Mouse (Mus musculus): Measurements from ENCODE around the gene Tnp2.
"Not testable (repeated sequence)": the region's sequence is repeated elsewhere in the genome, so short reads cannot be mapped to it uniquely, and the experiment has no call there.

Gene Tnp2

GRCm38 (mm10) chr16:10788271-10788670 is at the start of gene Tnp2:
Gene Tnp2, minus strand, starts transcription at chr16:10788660.
- DNase-seq, result no peak

- DNase-seq, result no peak
These were observed 49.4 kb upstream of the Tnp2 start for GRCm38 (mm10) chr16:10837903-10838302.

- DNase-seq, result no peak
These were observed 48.8 kb upstream of the Tnp2 start for GRCm38 (mm10) chr16:10837250-10837649.

- no peak for DNase-seq
These were observed 47.9 kb upstream of the Tnp2 start for GRCm38 (mm10) chr16:10836388-10836787.

GRCm38 (mm10) chr16:10834911-10835587 is 46.6 kb upstream of the Tnp2 start, which contains the start of gene Rmi2:
Gene Rmi2, plus strand, starts transcription at chr16:10835059.
- DNase-seq, result peak; percentile 84

- DNase-seq, result no peak
These were observed 46.1 kb upstream of the Tnp2 start for GRCm38 (mm10) chr16:10834542-10834910.

- DNase-seq, result no peak
These were observed 40.0 kb upstream of the Tnp2 start for GRCm38 (mm10) chr16:10828461-10828805.

- DNase-seq, result no peak
These were observed 39.5 kb upstream of the Tnp2 start for GRCm38 (mm10) chr16:10827766-10828460.

- no peak for DNase-seq
These were observed 38.8 kb upstream of the Tnp2 start for GRCm38 (mm10) chr16:10827269-10827668.

- DNase-seq, result no peak
These were observed 37.4 kb upstream of the Tnp2 start for GRCm38 (mm10) chr16:10825840-10826239.

GRCm38 (mm10) chr16:10824536-10824935 is 36.1 kb upstream of the Tnp2 start:
- no peak for DNase-seq

GRCm38 (mm10) chr16:10821387-10821786 is 32.9 kb upstream of the Tnp2 start:
- no peak for DNase-seq

GRCm38 (mm10) chr16:10819966-10820365 is 31.5 kb upstream of the Tnp2 start:
- no peak for DNase-seq

GRCm38 (mm10) chr16:10818579-10819135 is 30.2 kb upstream of the Tnp2 start:
- no peak for DNase-seq

GRCm38 (mm10) chr16:10814864-10815263 is 26.4 kb upstream of the Tnp2 start:
- DNase-seq, result no peak

GRCm38 (mm10) chr16:10813726-10814125 is 25.3 kb upstream of the Tnp2 start:
- DNase-seq, result no peak

- DNase-seq, result no peak
These were observed 24.5 kb upstream of the Tnp2 start, which contains the start of gene Gm11172 for GRCm38 (mm10) chr16:10812865-10813371. Gene Gm11172, plus strand, starts transcription at chr16:10812915.

GRCm38 (mm10) chr16:10810376-10810775 is 21.9 kb upstream of the Tnp2 start:
- DNase-seq, result no peak

GRCm38 (mm10) chr16:10805789-10806527 is 17.5 kb upstream of the Tnp2 start, which contains the start of gene Prm1:
Gene Prm1, minus strand, starts transcription at chr16:10805839.
- no peak for DNase-seq

GRCm38 (mm10) chr16:10802420-10802819 is 14.0 kb upstream of the Tnp2 start:
- not testable (repeated sequence) for DNase-seq

- no peak for DNase-seq
These were observed 7.6 kb upstream of the Tnp2 start, which contains the start of gene Prm2 for GRCm38 (mm10) chr16:10796034-10796433. Gene Prm2, minus strand, starts transcription at chr16:10796134.

- DNase-seq, result no peak
These were observed 2.2 kb upstream of the Tnp2 start, which contains the start of gene Prm3 for GRCm38 (mm10) chr16:10790702-10791101. Gene Prm3, minus strand, starts transcription at chr16:10790914.

- no peak for DNase-seq
These were observed 406 bp upstream of the Tnp2 start for GRCm38 (mm10) chr16:10788866-10789265.

Data from right cerebral cortex, postnatal 14 days (tissue).